Mouse (Mus musculus): ENCODE measurements at regions not wholly inside any gene's neighbourhood (a gene's known extent, or its start where the extent isn't known, plus 50 kb on each side); places are given as distances from the start of the nearest gene placed in this dataset.

GRCm38 (mm10) chr11:38618707-38619106, 1382.9 kb upstream of the Tenm2 start:
- no peak for DNase-seq (ENCODE audit: extremely low spot score in 1 of 2, low spot score in 1 of 2)

DNA sequence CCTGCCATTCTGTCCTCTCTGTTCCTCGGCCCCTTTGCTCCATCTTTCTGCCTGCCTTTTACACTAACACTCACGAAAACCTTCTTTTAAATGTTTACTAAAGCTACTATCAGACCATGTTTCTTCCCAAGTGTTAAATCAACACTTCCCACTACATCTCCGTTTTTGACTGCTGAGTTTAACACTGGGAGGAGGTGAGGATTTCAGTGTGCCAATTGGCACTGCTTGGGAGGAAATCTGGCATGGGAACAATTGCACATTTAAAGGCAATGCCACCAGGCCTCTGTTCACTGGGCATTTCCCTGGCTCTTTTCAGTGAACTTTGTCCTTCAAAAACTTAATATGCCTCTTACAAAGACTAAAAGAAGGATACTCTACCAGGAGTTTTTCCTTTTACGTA, 1365.2 kb upstream of the Tenm2 start:
- peak; percentile 19 to 76 for DNase-seq (ENCODE audit: extremely low spot score in 1 of 2, low spot score in 1 of 2)

DNA sequence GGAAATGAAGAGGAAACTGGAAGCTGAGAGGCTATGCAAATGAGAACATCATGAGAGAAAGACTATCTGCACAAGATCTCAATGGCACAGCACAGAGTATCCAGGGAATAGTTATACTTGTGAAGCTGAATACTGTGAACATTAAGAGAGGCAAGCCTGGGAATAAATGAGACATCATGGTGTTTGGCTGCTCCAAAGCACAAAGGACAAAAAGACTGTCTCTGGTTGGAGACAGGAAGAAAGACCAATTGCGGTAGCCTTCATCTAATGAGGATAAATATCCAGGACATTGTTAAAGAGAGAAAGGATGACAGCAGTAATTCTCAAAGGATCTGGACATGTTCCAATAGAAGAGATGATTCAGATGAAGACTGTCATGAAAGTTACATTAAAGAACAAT, 1332.8 kb upstream of the Tenm2 start:
- no peak for DNase-seq (ENCODE audit: extremely low spot score in 1 of 2, low spot score in 1 of 2)

- DNase-seq (ENCODE audit: extremely low spot score in 1 of 2, low spot score in 1 of 2), result peak in 1 of 2 experiments; percentile 34
Measured at GRCm38 (mm10) chr11:38543893-38544292, 1308.1 kb upstream of the Tenm2 start.

- no peak for DNase-seq (ENCODE audit: extremely low spot score in 1 of 2, low spot score in 1 of 2)
Measured at GRCm38 (mm10) chr11:38540097-38540496, 1304.3 kb upstream of the Tenm2 start.

DNA sequence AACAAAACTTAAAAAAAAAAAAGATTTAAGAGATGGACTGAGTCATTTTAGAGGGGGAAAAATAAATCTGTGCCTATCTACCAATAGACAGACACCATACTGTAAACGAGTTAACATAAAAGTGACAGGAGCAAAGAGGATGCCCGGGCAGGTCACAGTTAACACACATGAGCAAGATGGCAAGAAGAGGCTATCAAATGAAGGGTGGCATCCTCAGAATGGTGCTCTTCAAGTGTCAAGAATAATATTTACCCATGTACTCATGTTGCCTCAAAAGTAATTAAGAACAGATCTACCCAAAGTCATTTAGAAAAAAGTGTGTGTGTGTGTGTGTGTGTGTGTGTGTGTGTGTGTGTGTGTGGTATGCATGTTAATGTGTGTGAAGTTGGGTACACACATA, 1296.5 kb upstream of the Tenm2 start:
- no peak for DNase-seq (ENCODE audit: extremely low spot score in 1 of 2, low spot score in 1 of 2)

DNA sequence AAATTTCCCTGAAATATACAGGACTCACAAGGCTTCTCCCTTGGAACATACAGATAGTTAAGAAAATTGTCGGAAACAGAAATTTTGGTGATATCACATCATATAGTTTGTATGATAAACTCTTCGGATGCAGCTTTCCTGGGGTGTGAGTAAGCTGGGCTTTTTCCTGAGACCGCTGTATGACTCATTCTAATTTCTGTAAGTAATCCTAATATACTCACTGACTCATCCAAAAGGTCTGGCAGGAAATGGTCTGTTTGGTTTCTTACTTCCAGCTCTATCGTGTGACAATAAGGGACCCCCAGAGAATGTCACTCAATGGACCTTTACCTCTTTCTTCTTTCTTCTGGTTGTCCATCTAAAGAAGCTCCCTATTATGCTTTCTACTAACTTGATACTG, 1273.9 kb upstream of the Tenm2 start:
- no peak for DNase-seq (ENCODE audit: extremely low spot score in 1 of 2, low spot score in 1 of 2)

DNA sequence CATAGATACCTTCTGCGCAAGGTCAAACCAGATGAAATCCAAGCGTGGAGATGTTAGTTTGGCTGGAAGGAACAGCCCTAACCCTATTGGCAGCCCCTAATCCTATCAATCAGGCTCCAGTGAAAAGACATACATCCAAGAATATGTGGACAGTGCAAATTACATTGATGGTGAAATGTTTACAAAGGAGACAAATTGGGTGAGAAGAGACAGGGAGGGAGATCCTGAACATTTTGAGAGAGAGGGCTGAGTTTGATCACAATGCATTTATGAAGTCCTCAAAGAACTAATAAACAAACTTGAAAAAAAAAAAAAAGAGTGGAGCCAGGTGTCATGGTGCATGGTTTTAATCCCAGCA, 1228.5 kb upstream of the Tenm2 start:
- no peak for DNase-seq (ENCODE audit: extremely low spot score in 1 of 2, low spot score in 1 of 2)

- DNase-seq (ENCODE audit: extremely low spot score in 1 of 2, low spot score in 1 of 2), result no peak
Measured at GRCm38 (mm10) chr11:38463568-38464238, 1227.9 kb upstream of the Tenm2 start.

DNA sequence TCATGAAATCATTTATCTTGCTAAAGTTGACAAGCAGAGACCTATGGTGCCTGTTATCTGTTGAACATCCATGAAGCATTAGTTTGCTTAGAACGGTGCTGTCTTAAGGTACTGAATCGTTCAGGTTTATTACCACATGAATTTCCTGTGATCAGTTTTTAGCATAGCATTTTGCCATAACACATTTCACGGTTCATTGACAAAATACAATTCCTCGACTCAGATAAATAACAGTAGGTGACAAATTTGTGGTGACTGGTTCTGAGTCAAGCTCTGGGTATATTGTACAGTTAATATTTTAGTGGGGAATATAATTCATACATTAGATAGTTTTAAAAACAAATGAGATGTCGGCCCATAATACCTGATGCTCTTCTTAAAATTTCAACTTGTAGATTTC, 1207.5 kb upstream of the Tenm2 start:
- DNase-seq (ENCODE audit: extremely low spot score in 1 of 2, low spot score in 1 of 2), result no peak

DNA sequence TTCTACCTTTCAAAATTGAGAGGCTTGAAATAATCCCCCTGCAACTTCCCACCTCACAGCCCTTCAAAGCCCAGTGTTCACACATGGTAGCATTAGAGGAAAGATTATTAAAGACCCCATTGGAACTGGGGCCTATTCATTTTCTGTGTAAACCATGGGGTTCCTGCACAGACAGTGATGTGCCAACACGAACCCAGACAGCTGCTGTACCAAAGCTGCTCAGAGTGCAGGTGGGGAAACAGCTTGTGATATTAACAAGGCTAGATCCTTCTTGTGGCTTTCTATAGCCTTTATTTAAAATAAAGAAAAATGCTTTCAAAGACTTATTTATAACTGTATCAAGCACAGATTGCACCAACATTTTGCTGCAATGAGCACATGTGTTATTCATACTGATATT, 1174.5 kb upstream of the Tenm2 start:
- DNase-seq (ENCODE audit: extremely low spot score in 1 of 2, low spot score in 1 of 2), result no peak

DNA sequence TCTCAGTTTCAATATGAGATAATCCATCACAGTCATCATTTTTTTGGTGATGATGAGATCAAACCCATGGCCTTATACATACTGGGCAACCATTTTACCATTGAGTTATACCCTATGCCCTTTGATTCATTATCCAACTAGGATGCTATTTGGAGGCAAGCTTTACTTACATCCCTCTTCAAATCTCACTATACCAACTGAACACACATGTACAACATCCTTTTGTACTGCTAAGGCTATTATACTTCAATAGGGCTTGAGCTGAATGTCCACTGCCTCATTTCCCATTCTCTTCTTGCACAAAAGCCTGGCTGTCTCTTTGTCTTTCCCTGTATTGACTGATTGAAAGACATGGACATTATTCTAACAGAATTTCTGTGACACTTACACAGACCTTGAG, 1162.0 kb upstream of the Tenm2 start:
- no peak for DNase-seq (ENCODE audit: extremely low spot score in 1 of 2, low spot score in 1 of 2)

DNA sequence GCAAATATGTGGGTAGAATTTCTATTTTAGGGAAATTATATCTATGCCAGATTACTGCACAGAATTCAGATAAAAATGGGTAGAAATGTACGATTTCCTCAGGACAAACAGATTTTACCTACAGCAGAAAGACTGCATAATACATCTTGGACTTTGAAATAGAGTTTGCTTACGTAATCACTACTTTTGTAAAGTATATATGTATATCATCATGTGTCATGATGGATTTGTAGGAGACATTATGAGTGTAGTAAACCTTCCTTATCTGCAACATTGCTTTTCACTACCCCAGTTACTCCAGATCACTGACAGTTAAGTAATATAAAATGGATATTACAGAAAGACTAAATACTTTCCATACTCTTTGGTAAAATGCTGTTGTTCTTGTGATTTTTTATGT, 1151.2 kb upstream of the Tenm2 start:
- DNase-seq (ENCODE audit: extremely low spot score in 1 of 2, low spot score in 1 of 2), result no peak

DNA sequence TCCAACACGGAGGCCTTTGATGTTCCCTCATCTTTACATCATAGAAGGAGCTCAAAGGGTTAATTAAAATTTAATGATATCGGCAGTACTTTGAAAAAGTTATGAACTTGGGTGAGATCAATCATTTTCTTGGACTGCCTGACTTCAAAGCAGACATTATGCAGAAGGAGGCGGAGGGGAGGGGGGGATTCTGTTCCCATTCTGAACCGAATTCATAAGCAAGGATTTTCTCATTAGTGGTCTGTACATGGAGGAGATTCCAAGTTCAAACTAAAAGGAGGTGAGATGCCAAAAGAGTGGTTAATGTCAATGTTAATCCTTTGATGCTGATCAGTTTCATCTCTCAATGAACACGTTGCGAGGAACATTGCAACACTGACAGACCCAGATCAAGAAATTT, 1110.7 kb upstream of the Tenm2 start:
- DNase-seq (ENCODE audit: extremely low spot score in 1 of 2, low spot score in 1 of 2), result no peak

- no peak for DNase-seq (ENCODE audit: extremely low spot score in 1 of 2, low spot score in 1 of 2)
Measured at GRCm38 (mm10) chr11:38335411-38335810, 1099.6 kb upstream of the Tenm2 start.

DNA sequence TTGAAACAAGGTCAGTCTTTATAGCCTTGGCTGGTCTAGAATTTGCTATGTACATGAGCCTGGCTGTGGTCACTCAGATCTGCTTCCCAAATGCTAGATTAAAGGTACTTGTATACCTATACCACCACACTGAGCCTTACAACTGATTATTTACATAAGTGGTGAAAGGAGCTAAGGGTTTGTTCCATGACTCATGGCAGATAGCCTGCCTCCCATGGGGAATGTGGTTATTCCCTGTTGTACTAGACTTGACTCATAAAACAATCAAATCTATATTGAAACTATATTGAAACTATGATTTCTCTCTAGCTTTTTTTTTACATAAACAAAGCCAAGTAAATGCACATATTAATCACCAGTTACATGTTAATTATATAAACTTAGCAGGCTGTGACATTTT, 1061.9 kb upstream of the Tenm2 start:
- DNase-seq (ENCODE audit: extremely low spot score in 1 of 2, low spot score in 1 of 2), result no peak

DNA sequence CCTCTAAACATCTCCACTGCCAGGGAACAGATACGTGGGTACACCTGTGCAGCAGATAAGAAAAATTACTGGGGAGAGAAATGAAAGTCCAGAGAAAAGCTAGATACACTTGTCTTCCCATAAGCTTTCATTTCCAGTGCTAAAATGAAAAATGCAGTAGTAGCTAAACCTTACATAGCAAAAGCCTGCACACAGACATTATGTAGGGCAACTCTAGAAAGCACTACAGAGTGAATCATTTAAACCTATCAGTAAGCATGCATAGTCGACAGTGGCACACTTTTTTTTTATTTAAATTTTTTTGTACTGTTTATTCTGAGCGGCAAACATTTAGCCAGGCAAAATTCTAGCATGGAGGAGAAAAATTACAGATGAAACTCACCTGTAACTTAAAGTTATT, 1055.5 kb upstream of the Tenm2 start:
- DNase-seq (ENCODE audit: extremely low spot score in 1 of 2, low spot score in 1 of 2), result no peak

DNA sequence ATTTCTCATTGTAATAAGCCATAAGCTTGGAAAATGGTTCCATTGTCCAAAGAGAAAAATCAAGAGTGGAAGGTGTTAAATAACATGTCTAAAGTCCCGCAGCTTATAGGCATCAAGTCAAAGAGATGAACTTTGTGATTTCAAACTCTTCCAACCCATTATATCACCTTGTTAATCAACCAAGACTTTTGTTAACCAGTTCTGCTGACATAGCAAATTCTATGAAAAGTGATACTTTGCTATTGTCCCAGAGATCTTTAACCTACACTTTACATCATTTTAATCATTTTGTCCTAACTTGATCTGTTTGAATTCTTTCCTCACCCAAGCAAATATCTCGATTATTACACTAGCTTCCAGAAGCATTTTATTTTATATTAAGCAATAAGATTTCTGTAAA, 1045.2 kb upstream of the Tenm2 start:
- DNase-seq (ENCODE audit: extremely low spot score in 1 of 2, low spot score in 1 of 2), result no peak

Data from frontal cortex, adult 2 months (tissue).